Mouse (Mus musculus) CD4-positive, CD25-positive, alpha-beta regulatory T cell, adult 2 months (primary cell): ENCODE measurements around the gene Gcn1l1.

Source experiments
- DNase-seq: peaks from one replicate; pipeline ENCODE4 v3.0.0-alpha.2; 2012; ENCODE audit warnings: low read depth, low spot score

The Gcn1l1 gene

DNA sequence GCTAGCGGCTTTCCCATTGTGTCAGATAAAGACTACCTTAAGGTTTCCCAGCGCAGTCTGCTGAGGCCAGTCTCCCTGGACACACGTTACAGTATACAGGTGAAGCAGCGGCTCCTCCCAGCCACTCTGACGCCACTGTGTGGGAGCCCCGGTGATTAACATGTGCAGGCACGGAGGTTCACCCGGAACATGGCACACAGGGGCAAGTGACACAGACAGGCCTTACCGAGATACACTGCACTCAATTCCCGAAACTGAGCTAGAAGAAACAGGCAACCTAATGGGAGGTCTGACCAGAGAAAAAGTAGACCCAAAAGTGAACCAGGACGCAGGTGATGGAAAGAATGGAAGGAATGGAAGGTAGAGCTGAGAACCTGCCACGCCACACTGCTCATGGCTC is 88.7 kb downstream of the Gcn1l1 start:
- no peak for DNase-seq

DNA sequence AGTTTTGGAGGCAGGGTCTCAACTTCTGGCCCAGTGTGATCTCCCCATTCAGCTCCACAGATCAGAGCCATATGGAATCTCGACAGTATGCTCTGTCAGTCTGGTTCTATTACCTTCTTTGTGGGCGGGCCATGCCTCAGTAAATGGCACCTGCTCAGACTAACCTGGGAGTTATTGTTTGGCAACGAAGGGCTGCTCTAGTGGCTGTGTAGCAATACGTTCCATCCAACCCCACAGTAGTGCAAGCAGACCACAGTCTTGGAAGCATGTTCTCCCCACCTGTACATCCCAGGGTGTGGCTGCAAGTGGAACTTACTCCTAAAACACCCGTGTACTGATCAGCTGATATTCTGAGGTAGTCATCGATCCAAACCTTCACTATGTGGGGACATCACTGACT is 91.6 kb downstream of the Gcn1l1 start:
- no peak for DNase-seq

- DNase-seq = no peak
Measured at GRCm38 (mm10) chr5:115657234-115657633, 92.2 kb downstream of the Gcn1l1 start.

- DNase-seq = no peak
Measured at GRCm38 (mm10) chr5:115658352-115658751, 93.3 kb downstream of the Gcn1l1 start.

DNA sequence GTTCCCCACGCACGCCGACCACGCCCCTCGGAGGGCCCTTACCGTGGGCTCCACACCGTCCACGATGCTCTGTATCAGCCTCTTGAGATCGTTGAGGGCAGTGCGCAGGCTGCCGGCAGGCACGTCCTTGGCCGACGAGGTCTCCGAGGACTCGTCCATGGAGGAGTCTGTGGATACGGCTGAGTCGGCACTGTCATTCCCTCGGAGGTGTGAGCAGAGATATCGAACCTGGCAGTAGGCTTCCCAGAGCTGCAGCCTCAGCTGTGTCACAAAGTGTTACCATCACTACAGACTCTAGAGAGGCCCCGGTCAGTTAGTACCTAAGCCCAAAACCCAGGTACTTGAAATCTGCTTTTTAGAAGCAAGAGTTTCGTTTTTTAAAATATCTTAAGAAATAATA is 97.6 kb downstream of the Gcn1l1 start:
- no peak for DNase-seq

DNA sequence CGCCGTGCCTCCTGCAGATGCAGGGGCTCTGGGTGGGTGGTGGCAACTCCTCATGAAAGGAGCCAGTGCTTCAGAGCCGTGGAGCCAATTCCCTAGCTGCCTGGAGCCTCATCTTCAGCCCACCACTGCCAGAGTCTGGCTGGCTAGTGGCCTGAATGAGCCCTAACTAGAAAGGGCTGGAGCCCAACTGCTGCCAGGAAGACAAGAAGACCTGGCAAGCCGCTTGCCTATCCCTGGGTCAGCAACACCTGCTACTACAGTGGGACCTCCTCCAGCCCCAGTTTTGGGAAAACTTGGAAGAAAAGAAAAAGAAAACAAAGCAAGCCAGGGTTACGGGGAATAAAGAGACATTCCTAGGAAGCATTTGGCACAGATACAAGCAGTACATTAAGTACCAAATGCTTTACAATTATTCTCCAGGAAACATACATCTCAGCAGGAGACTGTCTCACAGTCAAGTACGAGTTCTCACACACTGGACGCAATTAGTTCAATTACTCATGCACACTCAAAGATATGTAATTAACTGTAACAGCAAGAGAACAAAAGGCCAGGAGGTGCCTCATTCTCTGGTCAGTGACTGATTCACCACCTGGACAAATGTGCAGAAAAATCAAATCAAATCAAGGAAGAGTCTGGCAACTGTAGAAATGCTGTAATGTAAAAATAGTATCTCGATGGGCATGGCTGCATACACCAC is 101.5 kb downstream of the Gcn1l1 start:
- DNase-seq = no peak

GRCm38 (mm10) chr5:115667210-115667609 is 102.2 kb downstream of the Gcn1l1 start:
- no peak for DNase-seq

GRCm38 (mm10) chr5:115667894-115668293 is 102.8 kb downstream of the Gcn1l1 start:
- DNase-seq = no peak

DNA sequence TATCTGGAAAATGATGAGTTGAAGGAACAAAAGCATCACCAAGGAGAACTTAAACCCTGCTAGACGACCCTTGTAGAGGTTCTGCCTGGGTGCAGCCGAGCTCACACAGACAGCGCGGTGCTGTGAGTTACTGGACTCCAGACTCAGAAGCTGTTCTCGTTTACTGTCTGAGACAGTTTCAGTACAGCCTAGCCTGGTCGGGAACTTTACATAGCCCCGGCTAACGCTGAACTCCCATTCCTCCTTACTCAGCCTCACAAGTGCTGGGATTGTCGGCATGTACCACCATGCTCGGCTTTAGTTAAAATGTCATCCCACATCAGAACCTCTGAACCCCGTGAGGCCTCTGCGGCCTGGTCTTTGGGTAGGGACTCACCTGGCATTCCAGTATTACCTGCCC is 103.9 kb downstream of the Gcn1l1 start:
- DNase-seq = no peak

- no peak for DNase-seq
Measured at GRCm38 (mm10) chr5:115669974-115670373, 104.9 kb downstream of the Gcn1l1 start.

DNA sequence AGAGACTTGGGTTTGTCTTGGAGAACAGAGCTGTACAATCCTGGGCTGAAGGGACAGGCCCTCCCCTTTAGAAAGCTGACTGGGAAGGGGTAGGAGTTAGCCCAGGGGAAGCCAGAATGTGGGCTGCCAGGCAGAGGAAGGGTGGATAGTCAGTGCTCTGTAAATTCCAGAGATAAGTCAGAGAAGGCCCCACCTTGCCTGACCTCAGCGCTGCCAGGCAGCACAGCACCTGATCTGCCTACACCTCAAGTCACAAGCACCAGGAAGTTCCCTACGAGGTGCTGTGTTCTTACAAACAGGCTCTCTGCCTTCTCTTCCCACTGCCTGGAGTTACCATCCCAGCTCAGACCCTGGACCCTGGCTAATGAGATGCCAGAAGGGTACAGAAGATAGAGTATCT is 105.4 kb downstream of the Gcn1l1 start:
- DNase-seq = no peak

DNA sequence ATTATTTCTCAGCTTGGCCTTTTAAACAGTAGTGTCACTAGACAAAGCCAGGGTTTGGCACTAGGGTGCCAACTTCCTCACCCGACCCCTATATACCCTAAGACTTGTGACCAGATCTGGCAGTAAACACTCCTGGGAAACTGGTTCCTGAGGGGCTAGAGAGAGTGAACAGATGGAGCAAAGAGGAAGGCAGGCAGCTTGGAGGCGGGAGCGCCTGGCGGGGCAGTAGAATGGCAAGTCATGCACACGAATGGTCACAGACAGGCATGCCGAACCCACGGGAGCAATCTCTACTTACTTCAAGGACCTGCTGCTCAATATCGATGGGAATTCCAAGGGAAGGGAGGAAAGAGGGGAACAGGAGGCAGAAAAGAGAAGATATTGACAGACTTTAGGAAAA is 106.8 kb downstream of the Gcn1l1 start:
- DNase-seq = no peak
